Mouse (Mus musculus): ENCODE data around the gene Ccz1. TPM values are rescaled to one million over a fixed set of nuclear protein-coding genes. Genes with fewer than 3 reads are reported as not detected.

Ccz1 gene
- polyA plus RNA-seq, 1 experiment from 2014 or later = 51.5 TPM

- WGBS = 56% methylated on average over 16 of the region's 16 CpGs
- no peaks in the 10 kb centered on the region for H3K9me3 ChIP-seq (ENCODE audit: control insufficient read depth, low read length)
- H3K36me3 ChIP-seq (ENCODE audit: control insufficient read depth, insufficient read depth, low read length) = no peaks in the 10 kb centered on the region
- H3K4me3 ChIP-seq (ENCODE audit: control insufficient read depth in 1 of 2, insufficient read depth in 1 of 2, low read depth in 1 of 2, low read length in 2 of 2) = no peak overlapping the region
- peaks cover 0 to 6% of the 10 kb centered on the region in 2 experiments; a peak in 3 of 4 replicates for H3K4me1 ChIP-seq (ENCODE audit: control insufficient read depth in 2 of 2, insufficient read depth in 2 of 2, low read length in 2 of 2)
- H3K9ac ChIP-seq (ENCODE audit: low read length) = no peak overlapping the region
- H3K4me2 ChIP-seq (ENCODE audit: low read length) = no peak overlapping the region
- no peak for ATAC-seq (ENCODE audit: insufficient number of reproducible peaks, insufficient read depth, low FRiP score, low read depth)
- no peak overlapping the region for H3K27ac ChIP-seq (replicated peaks in 1 of 2; ENCODE audit: control insufficient read depth in 1 of 2, insufficient read depth in 1 of 2, low read depth in 2 of 2, low read length in 2 of 2)
- H3K27me3 ChIP-seq (ENCODE audit: control insufficient read depth, insufficient read depth, low read length) = no peaks in the 10 kb centered on the region
Measured at GRCm38 (mm10) chr5:143976726-143977431, 37.8 kb downstream of the Ccz1 start.

- H3K4me1 ChIP-seq (ENCODE audit: control insufficient read depth in 2 of 2, insufficient read depth in 2 of 2, low read length in 2 of 2) = peaks cover 0 to 6% of the 10 kb centered on the region in 2 experiments; a peak in 3 of 4 replicates
- no peak overlapping the region for H3K27ac ChIP-seq (replicated peaks in 1 of 2; ENCODE audit: control insufficient read depth in 1 of 2, insufficient read depth in 1 of 2, low read depth in 2 of 2, low read length in 2 of 2)
- no peaks in the 10 kb centered on the region for H3K9me3 ChIP-seq (ENCODE audit: control insufficient read depth, low read length)
- H3K4me2 ChIP-seq (ENCODE audit: low read length) = no peak overlapping the region
- no peaks in the 10 kb centered on the region for H3K36me3 ChIP-seq (ENCODE audit: control insufficient read depth, insufficient read depth, low read length)
- no peak overlapping the region for H3K4me3 ChIP-seq (ENCODE audit: control insufficient read depth in 1 of 2, insufficient read depth in 1 of 2, low read depth in 1 of 2, low read length in 2 of 2)
- ATAC-seq (ENCODE audit: insufficient number of reproducible peaks, insufficient read depth, low FRiP score, low read depth) = no peak
- no peaks in the 10 kb centered on the region for H3K27me3 ChIP-seq (ENCODE audit: control insufficient read depth, insufficient read depth, low read length)
- H3K9ac ChIP-seq (ENCODE audit: low read length) = no peak overlapping the region
- 78% methylated on average over 11 of the region's 11 CpGs for WGBS
Measured at GRCm38 (mm10) chr5:143976232-143976631, 38.4 kb downstream of the Ccz1 start.

- ATAC-seq (ENCODE audit: insufficient number of reproducible peaks, insufficient read depth, low FRiP score, low read depth) = no peak
- peaks cover 0 to 2% of the 10 kb centered on the region in 2 experiments; a peak in 1 of 4 replicates for H3K4me1 ChIP-seq (ENCODE audit: control insufficient read depth in 2 of 2, insufficient read depth in 2 of 2, low read length in 2 of 2)
- WGBS = 48% methylated on average over 2 of the region's 2 CpGs
- H3K4me2 ChIP-seq (ENCODE audit: low read length) = no peak overlapping the region
- no peaks in the 10 kb centered on the region for H3K27me3 ChIP-seq (ENCODE audit: control insufficient read depth, insufficient read depth, low read length)
- H3K9ac ChIP-seq (ENCODE audit: low read length) = no peak overlapping the region
- H3K27ac ChIP-seq (replicated peaks in 1 of 2; ENCODE audit: control insufficient read depth in 1 of 2, insufficient read depth in 1 of 2, low read depth in 2 of 2, low read length in 2 of 2) = no peak overlapping the region
- H3K36me3 ChIP-seq (ENCODE audit: control insufficient read depth, insufficient read depth, low read length) = no peaks in the 10 kb centered on the region
- no peak overlapping the region for H3K4me3 ChIP-seq (ENCODE audit: control insufficient read depth in 1 of 2, insufficient read depth in 1 of 2, low read depth in 1 of 2, low read length in 2 of 2)
- no peaks in the 10 kb centered on the region for H3K9me3 ChIP-seq (ENCODE audit: control insufficient read depth, low read length)
Measured at GRCm38 (mm10) chr5:143975631-143975933, 39.1 kb downstream of the Ccz1 start.

- Histone ChIP-seq H3K9me3 (ENCODE audit: control insufficient read depth, low read length) (no peaks in the 10 kb centered on the region), H3K36me3 (ENCODE audit: control insufficient read depth, insufficient read depth, low read length) (no peaks in the 10 kb centered on the region), H3K4me2 (ENCODE audit: low read length) (no peak overlapping the region), H3K9ac (ENCODE audit: low read length) (no peak overlapping the region), H3K27me3 (ENCODE audit: control insufficient read depth, insufficient read depth, low read length) (no peaks in the 10 kb centered on the region), H3K4me3 (ENCODE audit: control insufficient read depth in 1 of 2, insufficient read depth in 1 of 2, low read depth in 1 of 2, low read length in 2 of 2) (no peak overlapping the region), H3K4me1 (ENCODE audit: control insufficient read depth in 2 of 2, insufficient read depth in 2 of 2, low read length in 2 of 2) (peaks cover 0 to 2% of the 10 kb centered on the region in 2 experiments; a peak in 1 of 4 replicates), H3K27ac (replicated peaks in 1 of 2; ENCODE audit: control insufficient read depth in 1 of 2, insufficient read depth in 1 of 2, low read depth in 2 of 2, low read length in 2 of 2) (no peak overlapping the region)
- ATAC-seq (ENCODE audit: insufficient number of reproducible peaks, insufficient read depth, low FRiP score, low read depth) = peak; percentile 61; the same call in 1 of the 2 replicates
- WGBS = 49% methylated on average over 4 of the region's 4 CpGs
Measured at GRCm38 (mm10) chr5:143974931-143975630, 39.6 kb downstream of the Ccz1 start.

DNA sequence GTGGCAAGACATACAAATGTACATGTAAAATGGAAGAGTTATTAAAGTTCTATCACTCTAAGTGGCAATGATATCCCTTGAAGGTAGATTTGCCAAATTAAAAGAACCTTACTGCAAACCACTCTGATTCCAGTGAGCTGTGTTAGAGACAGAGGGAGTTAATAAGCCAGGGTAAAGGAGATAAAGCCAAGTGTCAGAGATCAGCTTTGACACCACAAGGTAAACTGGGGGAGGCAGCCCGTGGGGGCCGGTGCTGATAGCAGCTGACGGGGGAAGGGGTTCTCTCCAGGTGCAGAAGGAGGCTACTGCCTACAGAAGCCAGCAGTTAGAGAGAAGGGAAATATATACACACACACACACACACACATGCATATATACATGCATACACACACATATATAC, 42.0 kb downstream of the Ccz1 start:
- 23% methylated on average over 3 of the region's 3 CpGs for WGBS

DNA sequence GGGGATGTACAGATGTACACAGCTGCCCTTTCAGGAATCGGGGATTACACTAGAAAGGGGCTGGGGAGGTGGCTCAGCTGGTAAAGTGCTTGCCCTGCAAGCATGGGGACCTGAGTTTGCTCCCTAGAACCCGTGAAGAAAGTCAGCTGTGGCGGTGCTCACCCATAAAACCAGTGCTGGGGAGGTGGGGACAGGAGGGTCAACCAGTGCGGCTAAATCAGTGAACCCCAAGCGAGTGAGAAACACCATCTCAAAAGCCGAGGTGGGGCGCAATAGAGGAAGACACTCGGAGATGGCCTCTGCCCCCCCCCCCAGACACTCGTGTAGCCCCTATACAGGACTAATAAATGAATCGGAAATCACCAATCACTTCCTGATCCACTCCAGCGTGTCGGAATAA, 48.0 kb downstream of the Ccz1 start:
- Histone ChIP-seq H3K9ac (ENCODE audit: low read length) (no peak overlapping the region), H3K27me3 (ENCODE audit: control insufficient read depth, insufficient read depth, low read length) (no peaks in the 10 kb centered on the region), H3K4me2 (ENCODE audit: low read length) (no peak overlapping the region), H3K4me1 (ENCODE audit: control insufficient read depth in 2 of 2, insufficient read depth in 2 of 2, low read length in 2 of 2) (no peaks in the 10 kb centered on the region), H3K9me3 (ENCODE audit: control insufficient read depth, low read length) (no peaks in the 10 kb centered on the region), H3K27ac (replicated peaks in 1 of 2; ENCODE audit: control insufficient read depth in 1 of 2, insufficient read depth in 1 of 2, low read depth in 2 of 2, low read length in 2 of 2) (no peak overlapping the region), H3K36me3 (ENCODE audit: control insufficient read depth, insufficient read depth, low read length) (no peaks in the 10 kb centered on the region), H3K4me3 (ENCODE audit: control insufficient read depth in 1 of 2, insufficient read depth in 1 of 2, low read depth in 1 of 2, low read length in 2 of 2) (no peak overlapping the region)
- no peak for ATAC-seq (ENCODE audit: insufficient number of reproducible peaks, insufficient read depth, low FRiP score, low read depth)
- 85% methylated on average over 12 of the region's 12 CpGs for WGBS

More for the DNA sequence above, 42.0 kb downstream of the Ccz1 start:
- Histone ChIP-seq H3K27me3 (ENCODE audit: control insufficient read depth, insufficient read depth, low read length) (no peaks in the 10 kb centered on the region), H3K4me1 (ENCODE audit: control insufficient read depth in 2 of 2, insufficient read depth in 2 of 2, low read length in 2 of 2) (peaks cover 0 to 2% of the 10 kb centered on the region in 2 experiments; a peak in 1 of 4 replicates), H3K9ac (ENCODE audit: low read length) (no peak overlapping the region), H3K36me3 (ENCODE audit: control insufficient read depth, insufficient read depth, low read length) (no peaks in the 10 kb centered on the region), H3K4me2 (ENCODE audit: low read length) (no peak overlapping the region), H3K4me3 (ENCODE audit: control insufficient read depth in 1 of 2, insufficient read depth in 1 of 2, low read depth in 1 of 2, low read length in 2 of 2) (no peak overlapping the region), H3K27ac (replicated peaks in 1 of 2; ENCODE audit: control insufficient read depth in 1 of 2, insufficient read depth in 1 of 2, low read depth in 2 of 2, low read length in 2 of 2) (no peak overlapping the region), H3K9me3 (ENCODE audit: control insufficient read depth, low read length) (no peaks in the 10 kb centered on the region)
- ATAC-seq (ENCODE audit: insufficient number of reproducible peaks, insufficient read depth, low FRiP score, low read depth) = no peak

GRCm38 (mm10) chr5:143965586-143966345, 48.9 kb downstream of the Ccz1 start:
- H3K9ac ChIP-seq (ENCODE audit: low read length) = no peak overlapping the region
- H3K4me3 ChIP-seq (ENCODE audit: control insufficient read depth in 1 of 2, insufficient read depth in 1 of 2, low read depth in 1 of 2, low read length in 2 of 2) = no peak overlapping the region
- no peak for ATAC-seq (ENCODE audit: insufficient number of reproducible peaks, insufficient read depth, low FRiP score, low read depth)
- no peaks in the 10 kb centered on the region for H3K27me3 ChIP-seq (ENCODE audit: control insufficient read depth, insufficient read depth, low read length)
- no peaks in the 10 kb centered on the region for H3K36me3 ChIP-seq (ENCODE audit: control insufficient read depth, insufficient read depth, low read length)
- no peaks in the 10 kb centered on the region for H3K4me1 ChIP-seq (ENCODE audit: control insufficient read depth in 2 of 2, insufficient read depth in 2 of 2, low read length in 2 of 2)
- no peak overlapping the region for H3K27ac ChIP-seq (replicated peaks in 1 of 2; ENCODE audit: control insufficient read depth in 1 of 2, insufficient read depth in 1 of 2, low read depth in 2 of 2, low read length in 2 of 2)
- H3K4me2 ChIP-seq (ENCODE audit: low read length) = no peak overlapping the region
- H3K9me3 ChIP-seq (ENCODE audit: control insufficient read depth, low read length) = no peaks in the 10 kb centered on the region
- 76% methylated on average over 12 of the region's 12 CpGs for WGBS

Data from heart, embryonic 14.5 days (tissue).